Mouse (Mus musculus): ENCODE measurements around the gene Neurog1. TPM values are rescaled to one million over a fixed set of nuclear protein-coding genes. Genes with fewer than 3 reads are reported as not detected.

Neurog1 gene
- total and polyA plus RNA-seq, 3 experiments, result not detected

- no peak for TF ChIP-seq SMC3 (IDR thresholded peaks at IDR 0.05; ENCODE audit: low read depth, low read length)
Measured at GRCm38 (mm10) chr13:56209067-56209411, 42.9 kb downstream of the Neurog1 start (continued).

DNA sequence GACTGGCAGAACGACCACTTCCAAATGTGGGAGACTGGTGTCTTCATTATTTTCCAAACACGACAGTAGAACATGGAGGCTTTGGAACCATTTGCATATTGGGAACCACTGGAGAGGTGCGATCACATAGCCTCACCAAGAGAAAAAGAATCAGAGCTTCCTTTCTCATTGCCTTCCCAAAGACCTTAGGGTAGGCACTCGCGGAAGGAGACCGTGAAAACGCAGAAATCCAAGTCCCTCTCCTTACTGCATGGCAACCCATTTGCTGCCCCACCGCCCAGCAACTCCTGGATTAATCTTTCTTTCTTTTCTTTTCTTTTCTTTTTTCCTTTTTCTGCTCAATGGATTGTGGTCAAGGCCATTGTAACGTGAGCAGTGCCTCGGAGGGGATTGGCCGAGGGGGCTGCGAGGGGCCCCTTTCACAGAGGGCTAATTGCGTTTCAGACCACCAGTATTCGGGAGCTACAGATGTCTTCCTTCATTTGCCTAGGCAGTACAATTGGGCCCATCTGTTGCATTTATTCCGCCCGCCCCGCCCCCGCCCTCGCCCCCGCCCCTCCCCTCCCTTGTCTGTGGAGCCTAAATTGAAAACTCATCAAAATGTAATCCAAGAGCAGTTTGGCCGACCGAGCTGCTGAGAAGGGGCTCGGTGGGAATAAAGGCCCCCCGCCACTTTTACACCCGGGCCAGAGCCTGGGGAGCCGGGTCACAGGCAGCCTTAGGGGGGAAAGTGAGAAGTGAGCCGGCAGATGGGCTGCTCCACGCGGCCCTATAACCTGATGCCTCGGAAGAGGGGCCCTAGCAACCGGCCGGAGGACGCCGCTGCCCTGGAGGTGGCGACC lies 43.5 kb downstream of the Neurog1 start:
- no peak overlapping the region for H3K27ac ChIP-seq (ENCODE audit: control insufficient read depth, low read depth, low read length)
- no peaks in the 10 kb centered on the region for H3K36me3 ChIP-seq (ENCODE audit: control insufficient read depth in 1 of 2, insufficient read depth in 2 of 2, low read length in 2 of 2)
- no peaks in the 10 kb centered on the region for H3K9me3 ChIP-seq (replicated peaks; ENCODE audit: insufficient read depth, low read length)
- no peak overlapping the region for H3K9ac ChIP-seq (ENCODE audit: control insufficient read depth, low read depth, low read length, poor library complexity, severe bottlenecking)
- no peaks in the 10 kb centered on the region for H3K79me2 ChIP-seq (ENCODE audit: control insufficient read depth, insufficient read depth, low read length, poor library complexity)
- H3K4me1 ChIP-seq (ENCODE audit: control insufficient read depth in 1 of 2, insufficient read depth in 2 of 2, low read length in 2 of 2), result no peaks in the 10 kb centered on the region
- no peaks in the 10 kb centered on the region for H3K27me3 ChIP-seq (ENCODE audit: control insufficient read depth in 1 of 2, insufficient read depth in 2 of 2, low read length in 2 of 2)
- DNase-seq (ENCODE audit: low read depth, low spot score), result no peak
- TF ChIP-seq ZMIZ1 (IDR thresholded peaks at IDR 0.05; ENCODE audit: low read depth, low read length) (no peak), MYC (IDR thresholded peaks at IDR 0.05; ENCODE audit: low read depth, low read length) (no peak)
- no peak overlapping the region for H3K4me3 ChIP-seq (ENCODE audit: control insufficient read depth in 1 of 2, insufficient read depth in 1 of 2, low read depth in 2 of 2, low read length in 2 of 2)

Other genes starting within 250 kb of the Neurog1 start
- gene H2afy, start 115.8 kb downstream of the Neurog1 start, total RNA-seq (2012; rRNA removed), result 131 and 159 TPM in 2 replicates
- 100 to 1,000 TPM in 1 of 2 experiments, not detected in 1; 245 TPM for gene H2afy, start 115.8 kb downstream of the Neurog1 start, polyA plus RNA-seq (2012; ENCODE audit: insufficient read depth in 1 of 2, insufficient read length in 2 of 2, low read depth in 1 of 2, low replicate concordance in 2 of 2, missing spikeins in 1 of 2)
- not detected in 2 replicates for gene Tifab, start 73.3 kb downstream of the Neurog1 start, total RNA-seq (2012; rRNA removed)
- not detected for gene Tifab, start 73.3 kb downstream of the Neurog1 start, polyA plus RNA-seq (2012; ENCODE audit: insufficient read depth in 1 of 2, insufficient read length in 2 of 2, low read depth in 1 of 2, low replicate concordance in 2 of 2, missing spikeins in 1 of 2)
- not detected in 2 replicates for gene Cxcl14, start 44.4 kb upstream of the Neurog1 start, total RNA-seq (2012; rRNA removed)
- gene Cxcl14, start 44.4 kb upstream of the Neurog1 start, polyA plus RNA-seq (2012; ENCODE audit: insufficient read depth in 1 of 2, insufficient read length in 2 of 2, low read depth in 1 of 2, low replicate concordance in 2 of 2, missing spikeins in 1 of 2), result not detected
- not detected in 2 replicates for gene Gm3045, start 174.4 kb upstream of the Neurog1 start, total RNA-seq (2012; rRNA removed)
- gene Gm3045, start 174.4 kb upstream of the Neurog1 start, polyA plus RNA-seq (2012; ENCODE audit: insufficient read depth in 1 of 2, insufficient read length in 2 of 2, low read depth in 1 of 2, low replicate concordance in 2 of 2, missing spikeins in 1 of 2), result not detected
- not detected in 2 replicates for gene Slc25a48, start 186.2 kb upstream of the Neurog1 start, total RNA-seq (2012; rRNA removed)
- not detected for gene Slc25a48, start 186.2 kb upstream of the Neurog1 start, polyA plus RNA-seq (2012; ENCODE audit: insufficient read depth in 1 of 2, insufficient read length in 2 of 2, low read depth in 1 of 2, low replicate concordance in 2 of 2, missing spikeins in 1 of 2)
- not detected in 2 replicates for gene Il9, start 230.1 kb upstream of the Neurog1 start, total RNA-seq (2012; rRNA removed)
- not detected for gene Il9, start 230.1 kb upstream of the Neurog1 start, polyA plus RNA-seq (2012; ENCODE audit: insufficient read depth in 1 of 2, insufficient read length in 2 of 2, low read depth in 1 of 2, low replicate concordance in 2 of 2, missing spikeins in 1 of 2)